Mouse (Mus musculus) layer of hippocampus, adult 11-12 months (tissue): Measurements from ENCODE around the gene Sik1.

Experiments used
- DNase-seq: peaks from one replicate; pipeline ENCODE4 v3.0.0; 2022; ENCODE audit warnings: low spot score

Sik1 gene

DNA sequence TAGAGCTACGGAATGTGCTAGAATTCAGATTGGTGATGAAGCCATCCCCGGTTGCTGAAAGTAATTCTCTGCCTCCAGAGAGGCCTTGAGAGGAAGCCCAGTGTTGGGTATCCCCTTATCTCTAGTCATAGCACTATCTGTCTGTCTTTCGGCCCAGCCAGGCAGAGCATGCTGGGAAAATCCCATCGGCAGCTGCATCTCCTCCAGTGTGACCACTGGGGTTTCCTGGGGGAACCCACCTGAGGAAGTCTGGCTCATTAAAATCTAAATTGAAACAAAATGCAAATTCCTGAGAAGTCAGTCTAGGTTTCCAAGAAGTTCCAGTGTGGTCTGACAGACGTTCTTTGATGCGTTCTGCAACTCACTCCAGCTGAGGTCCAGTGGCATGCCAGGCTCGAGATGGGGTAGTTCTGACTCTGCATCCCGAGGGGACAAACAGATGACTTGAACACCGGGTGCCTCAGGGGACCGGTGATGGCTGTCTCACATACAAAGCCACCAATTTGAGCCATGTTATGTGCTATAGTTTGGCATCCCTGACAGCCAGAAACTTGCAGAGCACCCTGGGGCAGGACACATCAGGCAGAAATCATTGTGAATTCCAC lies 19.8 kb upstream of the Sik1 start:
- no peak for DNase-seq

DNA sequence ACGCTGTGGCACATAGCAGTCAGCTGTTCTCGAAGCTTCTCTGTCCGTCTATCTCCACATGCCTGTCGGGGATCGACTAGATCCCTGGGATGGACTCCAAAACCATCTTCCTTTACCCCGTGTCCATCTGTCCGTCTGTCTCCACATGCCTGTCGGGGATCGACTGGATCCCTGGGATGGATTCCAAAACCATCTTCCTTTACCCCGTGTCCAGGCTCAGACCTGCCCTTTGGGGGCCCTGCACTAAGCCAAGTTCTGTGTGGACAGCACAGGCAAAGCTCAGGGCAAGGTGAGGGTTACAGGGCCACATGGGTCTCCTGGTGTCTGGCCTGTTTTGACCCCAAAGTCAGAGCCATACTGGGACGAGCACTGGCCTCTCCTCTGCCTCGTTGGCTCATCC lies 19.1 kb upstream of the Sik1 start:
- DNase-seq: no peak

DNA sequence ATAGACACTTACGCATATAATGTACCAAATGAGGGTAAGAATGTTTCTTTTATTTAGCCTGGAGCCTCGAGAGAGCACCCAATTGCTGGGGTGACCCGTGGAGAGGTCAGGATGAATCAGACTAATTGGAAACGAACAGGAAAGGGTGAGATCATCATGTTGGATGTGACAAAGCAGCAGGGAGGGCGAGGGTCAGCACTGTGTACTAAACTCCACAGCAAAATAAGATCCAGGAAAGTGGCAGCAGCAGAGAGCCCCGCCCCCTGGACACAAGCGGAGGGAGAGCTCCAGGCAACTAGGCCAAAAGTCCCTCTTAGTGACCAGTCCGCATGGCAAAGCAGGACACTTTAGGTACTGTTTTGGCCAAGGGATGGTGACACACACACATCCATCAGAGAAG lies 18.4 kb upstream of the Sik1 start:
- DNase-seq: no peak

DNA sequence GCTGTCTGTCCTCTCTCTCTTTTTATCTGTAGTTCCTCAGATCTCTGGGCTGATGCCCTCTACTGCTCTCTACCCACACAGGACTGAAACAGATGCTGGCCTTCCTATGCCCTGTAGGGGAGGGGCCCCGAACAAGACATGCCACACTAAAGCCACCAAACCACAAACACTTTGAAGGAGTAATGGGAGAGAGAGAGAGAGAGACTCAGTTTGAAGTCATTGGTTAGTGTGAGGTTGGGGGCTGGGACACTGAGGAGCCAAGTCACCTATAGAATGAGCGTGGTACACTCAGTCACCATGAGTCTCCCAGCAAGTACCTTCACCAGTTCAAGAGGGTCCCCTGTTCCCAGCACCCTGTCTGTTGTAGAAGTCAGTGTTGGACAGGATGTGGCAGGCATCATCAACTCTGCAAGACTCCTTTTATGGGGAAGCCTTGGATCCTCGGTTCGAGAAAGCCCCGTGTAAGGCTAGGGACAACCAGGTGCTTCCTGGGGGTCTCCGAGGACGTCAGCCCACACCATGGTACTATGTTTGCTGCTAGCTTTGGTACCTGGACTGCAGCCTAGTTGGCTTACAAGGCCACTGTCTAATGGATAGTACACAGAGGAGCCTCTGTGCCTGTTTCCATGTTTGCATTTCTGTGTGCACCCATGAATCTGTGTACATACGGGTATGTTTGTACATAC lies 17.7 kb upstream of the Sik1 start:
- DNase-seq: no peak

DNA sequence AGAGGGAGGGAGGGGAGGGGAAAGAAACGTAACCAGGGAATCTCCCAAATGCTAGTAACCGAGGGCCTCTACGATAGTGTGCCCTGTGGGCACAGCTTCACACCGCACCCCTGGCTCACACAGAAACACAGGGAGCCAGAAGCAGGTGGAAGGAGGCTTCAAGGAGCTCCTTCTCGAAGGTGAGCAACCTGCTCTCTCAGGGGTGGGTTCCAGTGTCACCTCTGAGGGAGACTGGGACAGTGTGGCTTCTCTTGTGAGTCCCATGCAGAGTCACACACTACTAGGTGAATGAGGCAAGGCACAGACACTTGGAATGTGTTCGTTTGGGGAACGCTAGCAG lies 17.2 kb upstream of the Sik1 start:
- DNase-seq: no peak

DNA sequence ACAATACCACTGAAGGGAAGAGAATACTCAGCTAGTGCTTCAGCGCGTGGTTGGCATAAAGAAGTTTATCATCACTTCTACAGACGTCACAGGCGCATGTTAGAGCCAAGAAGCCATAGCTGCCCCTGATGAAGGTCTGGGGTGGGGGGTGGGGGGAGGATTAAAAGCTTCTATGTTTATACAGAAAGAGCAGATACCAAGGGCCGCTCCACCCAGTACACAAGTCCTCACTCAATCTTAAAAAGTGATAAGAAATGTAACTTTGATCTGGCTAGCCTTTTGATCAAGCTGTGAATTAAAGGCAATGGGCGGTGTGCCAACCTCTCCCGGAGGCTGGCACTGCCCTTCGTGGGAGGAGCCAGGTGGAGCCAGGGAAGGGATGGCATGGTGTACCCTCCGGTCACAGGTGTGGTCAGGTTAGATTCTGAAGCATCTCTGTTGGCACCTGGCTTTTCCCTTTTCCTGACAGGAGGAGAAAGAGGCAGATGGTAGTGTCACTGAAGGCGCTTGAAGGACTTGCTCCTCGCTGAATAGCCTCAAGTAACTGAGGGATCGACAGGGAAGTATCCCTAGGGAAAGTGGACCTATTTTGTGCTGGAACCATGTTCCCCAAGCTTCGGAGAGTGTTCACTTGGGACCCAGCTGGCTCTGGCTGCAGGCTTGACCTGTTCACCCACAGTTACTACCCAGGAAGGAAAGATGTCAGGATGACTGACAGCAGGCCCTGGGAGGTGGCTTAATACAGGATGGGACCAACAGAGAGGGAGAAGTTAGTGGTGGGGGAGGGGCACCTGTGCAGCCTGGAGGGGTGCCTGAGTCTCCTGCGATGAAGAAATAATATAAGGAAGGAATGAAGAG lies 16.6 kb upstream of the Sik1 start:
- DNase-seq: no peak

DNA sequence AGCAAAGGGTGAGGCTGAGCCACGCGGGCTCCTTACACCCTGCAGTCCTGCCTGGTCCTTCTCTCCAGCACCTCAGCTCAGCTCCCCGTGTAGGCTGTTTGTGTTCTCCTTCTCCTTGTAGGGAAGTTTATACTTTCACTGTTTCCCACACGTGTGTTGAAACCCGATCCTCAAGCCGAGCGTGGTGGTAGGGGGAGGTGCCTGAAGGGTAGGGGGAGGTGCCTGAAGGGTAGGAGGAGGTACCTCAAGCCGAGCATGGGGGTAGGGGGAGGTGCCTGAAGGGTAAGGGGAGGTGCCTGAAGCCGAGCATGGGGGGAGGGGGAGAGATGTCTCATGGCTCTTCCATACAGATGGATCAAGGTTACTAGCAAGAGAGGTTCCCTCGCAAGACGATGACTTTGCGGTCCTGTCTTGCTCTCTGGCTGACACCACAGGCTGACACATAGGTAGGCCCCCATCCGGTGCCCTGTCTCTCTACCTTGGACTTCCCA lies 15.4 kb upstream of the Sik1 start:
- DNase-seq: no peak

DNA sequence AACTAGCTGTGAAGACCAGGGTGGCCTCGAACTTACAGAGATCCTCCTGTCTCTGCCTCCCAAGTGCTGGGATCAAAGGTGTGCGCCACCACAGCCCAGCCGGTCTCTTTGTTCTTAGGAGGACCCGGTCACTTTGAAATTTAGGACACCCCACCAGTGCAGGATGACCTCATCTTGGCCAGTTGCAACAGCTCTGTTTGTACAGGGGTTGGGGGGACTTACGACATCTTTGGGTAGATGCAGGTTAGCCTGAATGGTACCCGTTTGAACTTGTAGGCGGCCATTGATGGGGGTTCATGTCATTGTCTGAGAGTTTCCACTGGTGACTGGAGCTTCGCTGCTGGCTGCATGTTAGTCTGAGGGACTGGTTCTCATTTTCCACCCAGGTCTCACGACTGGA lies 14.8 kb upstream of the Sik1 start:
- DNase-seq: no peak

DNA sequence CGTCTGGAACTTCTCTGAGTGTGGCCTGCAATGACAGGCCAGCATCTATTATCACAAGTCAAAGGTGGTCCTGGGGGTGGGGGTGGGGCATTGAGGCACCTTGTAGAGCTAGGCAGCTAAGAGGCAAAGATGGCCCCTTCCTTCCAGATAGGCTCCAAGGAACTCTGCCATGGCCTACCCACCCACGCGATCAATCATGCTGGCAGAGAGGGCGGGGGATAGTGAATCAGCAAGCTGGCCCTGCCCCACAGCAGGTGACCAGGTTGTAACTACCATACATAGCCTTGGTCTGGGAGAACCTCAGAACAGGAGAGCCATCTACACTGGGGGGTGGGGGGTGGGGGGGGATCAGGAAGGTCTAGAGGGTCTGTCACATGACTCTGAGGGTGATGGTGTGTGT lies 12.5 kb upstream of the Sik1 start:
- no peak for DNase-seq

DNA sequence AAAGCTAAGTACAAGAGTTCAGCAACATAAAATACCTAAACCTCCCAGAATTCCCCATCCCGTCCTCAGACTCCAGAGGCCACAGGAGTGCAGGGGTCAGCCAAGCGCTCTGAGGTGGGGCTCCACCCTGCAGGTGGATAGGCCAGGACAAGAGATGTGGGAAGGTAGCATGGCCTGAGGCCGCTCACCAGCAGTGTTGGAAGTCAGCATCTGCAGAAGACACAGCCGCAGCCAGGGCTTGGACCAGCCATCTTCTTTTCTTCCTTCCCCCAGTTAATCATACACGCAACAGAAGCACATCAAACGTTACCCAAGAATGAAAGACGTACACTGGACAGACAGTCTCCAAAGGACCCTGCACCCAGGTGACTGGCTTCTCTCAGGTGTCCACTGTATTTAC lies 11.5 kb upstream of the Sik1 start:
- no peak for DNase-seq

DNA sequence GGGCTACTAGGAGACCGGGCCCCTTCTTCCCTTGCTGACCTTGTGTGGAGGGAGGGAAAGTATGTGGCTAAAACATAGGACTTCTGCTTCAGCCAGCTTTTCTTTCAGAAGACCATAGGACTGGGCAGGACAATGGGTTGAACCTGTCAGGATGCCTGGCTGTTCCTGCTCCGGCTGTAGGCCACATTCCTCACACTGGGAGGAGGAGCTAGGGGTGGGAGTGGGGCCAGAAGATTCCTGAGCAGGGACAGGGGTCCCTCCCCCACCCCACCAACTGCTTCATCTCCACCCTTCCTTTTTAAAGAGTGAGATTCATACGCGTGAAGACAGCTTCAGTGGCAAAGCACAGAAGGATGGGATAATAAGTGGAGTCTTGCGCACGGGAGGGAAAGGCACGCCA lies 10.0 kb upstream of the Sik1 start:
- no peak for DNase-seq

DNA sequence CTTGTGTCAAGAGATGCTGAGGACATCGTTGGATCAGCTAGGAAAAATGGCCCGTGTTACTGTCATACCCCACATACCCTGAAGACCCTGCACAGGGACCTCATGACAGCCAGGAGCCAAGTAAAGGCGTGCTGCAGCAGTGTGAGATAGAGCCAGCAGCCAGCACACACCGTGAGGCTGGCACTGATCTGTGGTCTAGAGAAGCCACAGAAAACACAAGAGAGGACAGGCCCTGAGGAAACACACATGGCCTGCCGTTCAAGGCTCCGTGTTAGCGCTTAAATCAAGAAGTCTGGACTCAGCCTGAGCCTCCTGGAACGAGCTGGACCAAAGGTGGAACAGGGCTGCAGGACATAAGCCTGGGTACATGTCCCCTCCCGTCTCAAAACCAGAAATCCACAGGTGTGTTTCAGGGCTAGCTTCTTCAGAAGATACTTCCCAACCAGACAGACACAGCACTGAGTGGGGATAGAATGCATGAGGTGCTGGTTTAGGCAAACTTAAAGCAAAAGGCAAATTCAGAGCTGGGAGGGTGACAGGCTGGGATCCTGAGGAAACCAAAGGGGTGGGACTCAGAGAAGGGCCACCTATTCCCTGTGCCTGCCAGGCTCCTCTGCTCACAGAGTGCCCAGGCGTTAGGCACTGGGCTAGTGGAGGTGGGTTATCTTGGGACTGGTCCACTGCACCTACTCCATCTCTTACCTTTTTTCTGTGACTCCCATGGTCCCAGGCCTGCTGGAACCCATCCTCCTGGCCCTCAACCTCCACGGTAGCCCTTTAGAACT lies 9.3 kb upstream of the Sik1 start:
- DNase-seq: no peak

DNA sequence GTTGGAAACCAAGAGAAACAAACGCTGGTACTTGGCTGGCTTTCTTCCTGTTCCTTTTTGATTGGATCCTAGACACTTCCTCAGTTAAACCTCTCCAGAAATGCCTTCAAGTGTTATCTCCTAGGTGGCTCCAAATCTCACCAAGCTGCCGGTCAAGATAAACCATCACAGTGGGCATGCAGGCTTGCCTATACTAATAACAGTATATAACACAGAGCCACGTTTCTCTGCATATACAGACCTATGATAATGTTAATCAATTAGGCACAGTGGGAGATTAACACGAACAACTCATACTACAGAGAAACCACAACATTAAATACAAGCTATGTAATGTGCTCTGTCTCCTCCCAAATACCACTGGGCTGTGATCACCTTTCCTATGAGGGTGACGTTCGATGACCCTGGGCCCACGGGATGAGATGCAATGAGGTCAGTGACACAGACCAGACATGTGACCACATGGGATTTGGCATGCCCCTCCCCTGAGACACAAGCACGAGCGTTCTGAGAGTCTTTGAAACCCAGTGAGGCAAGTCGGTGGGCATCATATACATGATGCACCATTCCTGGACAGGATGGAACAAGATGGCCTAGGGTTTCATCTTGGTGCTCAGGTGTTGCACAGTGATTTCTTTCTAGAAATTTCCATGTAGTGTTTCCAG lies 7.7 kb upstream of the Sik1 start:
- no peak for DNase-seq

DNA sequence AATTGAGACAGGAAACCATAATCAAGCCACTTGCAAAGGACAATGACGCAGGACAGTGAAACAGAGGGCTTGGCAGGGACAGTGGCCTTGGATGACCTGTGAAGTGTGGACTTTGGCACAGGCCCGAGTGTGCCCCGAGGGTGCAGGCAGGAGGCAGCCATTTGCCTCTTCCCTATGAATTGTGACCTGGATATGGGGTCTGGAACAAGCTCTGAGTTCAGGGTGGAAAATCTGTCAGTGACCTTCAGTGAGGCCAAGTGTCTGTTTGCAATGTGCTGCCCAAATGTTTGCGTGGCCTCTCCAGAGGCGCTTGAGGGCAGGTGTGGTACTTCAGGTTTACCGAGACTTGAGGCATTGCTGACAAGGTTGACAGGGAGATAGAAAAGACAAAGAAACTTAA lies 6.5 kb upstream of the Sik1 start:
- DNase-seq: no peak

DNA sequence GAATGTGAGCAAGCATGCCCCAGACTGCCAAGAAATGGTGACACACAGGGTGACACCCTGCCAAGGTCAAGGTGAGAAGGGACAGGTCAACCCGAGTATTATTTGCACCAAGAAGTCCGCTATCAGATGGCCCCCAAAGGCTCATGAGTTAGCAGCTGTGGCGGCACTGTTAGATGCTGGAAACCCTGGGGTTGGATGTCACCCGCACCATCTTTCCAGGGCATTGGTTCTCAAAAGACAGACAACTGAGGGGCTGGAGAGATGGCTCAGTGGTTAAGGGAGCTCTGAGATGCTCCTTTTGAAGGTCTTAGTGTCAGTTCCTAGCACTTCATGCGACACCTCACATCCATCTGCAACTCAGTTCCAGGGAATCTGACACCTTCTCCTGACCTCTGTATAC lies 6.1 kb upstream of the Sik1 start:
- DNase-seq: no peak

DNA sequence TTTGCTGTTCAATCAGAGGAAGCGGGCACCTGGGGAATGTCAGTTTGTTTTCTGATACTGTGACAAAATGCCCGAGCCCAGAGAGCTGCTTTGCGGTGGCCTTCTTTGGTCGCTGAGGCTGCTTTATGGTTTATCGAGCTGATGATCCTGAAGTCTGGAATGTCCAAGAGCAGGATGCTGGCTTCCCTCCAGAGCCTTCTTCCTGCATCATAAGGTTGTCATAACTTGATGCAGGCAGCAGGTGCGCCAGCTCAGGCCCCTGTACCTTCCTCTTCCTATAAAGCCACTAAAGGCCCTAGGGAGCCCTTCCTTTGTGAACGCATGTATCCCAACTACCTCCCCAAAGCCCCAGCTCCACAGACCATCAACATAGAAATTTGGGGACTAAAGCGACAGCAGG lies 5.3 kb upstream of the Sik1 start:
- no peak for DNase-seq

DNA sequence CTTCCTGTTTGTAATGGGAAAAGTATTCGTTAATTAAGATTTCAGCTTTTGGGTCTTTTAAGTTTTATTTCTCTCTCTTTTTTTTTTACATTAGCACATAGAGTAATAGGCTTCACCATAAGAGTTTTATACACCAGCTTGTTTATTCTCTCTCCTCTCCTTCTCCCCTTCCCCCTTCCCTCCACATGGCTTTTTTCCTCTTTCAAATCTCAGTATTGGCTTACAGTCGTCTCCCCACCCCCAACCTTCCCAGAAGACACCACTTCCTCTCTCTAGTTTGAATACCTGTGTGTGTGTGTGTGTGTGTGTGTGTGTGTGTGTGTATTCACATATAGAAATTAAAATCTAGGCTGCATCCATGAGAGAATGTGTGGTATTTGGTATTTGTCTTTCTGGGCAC lies 3.8 kb upstream of the Sik1 start:
- no peak for DNase-seq

DNA sequence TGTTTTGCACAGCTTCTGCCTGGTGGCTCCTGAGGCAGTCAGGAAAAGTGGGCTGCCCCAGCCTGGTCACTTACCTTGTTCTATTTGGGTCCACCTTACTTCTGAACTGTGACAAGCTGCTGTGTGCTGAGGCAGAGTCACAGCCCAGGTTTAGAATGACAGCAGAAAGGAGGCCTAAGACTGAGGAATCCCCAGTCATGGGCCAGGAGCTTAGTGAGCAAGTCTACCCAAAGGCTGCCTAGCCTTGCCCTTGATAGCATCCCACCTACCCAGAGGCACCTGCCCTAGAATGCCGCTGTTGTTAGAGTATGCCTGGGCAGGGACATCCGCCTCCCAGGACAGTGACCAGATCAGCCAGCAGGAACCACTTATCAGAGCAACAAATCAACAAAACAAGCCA lies 3.2 kb upstream of the Sik1 start:
- no peak for DNase-seq

DNA sequence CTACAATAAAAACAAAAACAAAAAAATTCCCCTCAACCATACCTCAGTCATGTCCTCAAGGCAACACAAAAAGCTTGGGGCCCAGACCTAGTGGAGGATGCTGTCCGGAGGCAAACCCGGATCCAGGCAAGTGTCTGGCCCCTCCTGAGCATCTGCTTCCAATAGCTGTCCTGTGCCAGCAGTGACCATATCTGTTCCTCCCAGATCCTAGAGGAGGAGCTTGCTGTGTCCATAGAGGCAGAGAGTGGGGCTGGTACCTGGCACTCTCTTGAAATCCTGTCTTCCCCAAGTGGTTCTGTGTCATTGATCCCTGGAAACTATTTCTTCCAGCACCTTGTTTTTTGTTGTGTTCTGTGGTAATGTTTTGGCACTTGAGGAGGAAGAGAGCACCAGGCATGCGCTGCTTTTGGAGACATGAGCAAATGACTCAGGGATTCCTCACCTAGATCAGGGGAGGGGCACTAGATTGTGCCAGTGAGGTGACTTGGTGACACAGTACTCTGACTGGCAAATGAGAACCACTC lies 2.4 kb upstream of the Sik1 start:
- DNase-seq: no peak

DNA sequence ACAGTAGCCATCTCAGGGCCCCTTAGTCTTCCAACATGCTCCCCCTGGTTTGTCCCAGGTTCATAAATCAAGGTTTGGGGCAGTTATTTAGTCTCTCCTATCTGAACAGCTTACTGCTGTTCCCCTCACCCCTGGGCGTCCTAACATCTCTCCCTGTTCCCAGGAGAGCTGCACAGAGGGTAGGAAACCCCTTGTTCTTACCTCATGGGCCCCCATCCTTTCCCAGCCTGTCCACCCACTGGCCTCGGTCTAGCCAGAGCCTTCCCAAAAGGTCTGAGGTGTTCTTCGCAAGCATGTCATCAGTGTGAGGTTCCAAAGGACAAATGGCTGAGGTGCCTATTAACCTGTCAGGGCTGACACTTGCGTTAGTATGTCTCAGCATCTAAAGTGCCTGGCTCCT lies 1.6 kb upstream of the Sik1 start:
- DNase-seq: no peak

DNA sequence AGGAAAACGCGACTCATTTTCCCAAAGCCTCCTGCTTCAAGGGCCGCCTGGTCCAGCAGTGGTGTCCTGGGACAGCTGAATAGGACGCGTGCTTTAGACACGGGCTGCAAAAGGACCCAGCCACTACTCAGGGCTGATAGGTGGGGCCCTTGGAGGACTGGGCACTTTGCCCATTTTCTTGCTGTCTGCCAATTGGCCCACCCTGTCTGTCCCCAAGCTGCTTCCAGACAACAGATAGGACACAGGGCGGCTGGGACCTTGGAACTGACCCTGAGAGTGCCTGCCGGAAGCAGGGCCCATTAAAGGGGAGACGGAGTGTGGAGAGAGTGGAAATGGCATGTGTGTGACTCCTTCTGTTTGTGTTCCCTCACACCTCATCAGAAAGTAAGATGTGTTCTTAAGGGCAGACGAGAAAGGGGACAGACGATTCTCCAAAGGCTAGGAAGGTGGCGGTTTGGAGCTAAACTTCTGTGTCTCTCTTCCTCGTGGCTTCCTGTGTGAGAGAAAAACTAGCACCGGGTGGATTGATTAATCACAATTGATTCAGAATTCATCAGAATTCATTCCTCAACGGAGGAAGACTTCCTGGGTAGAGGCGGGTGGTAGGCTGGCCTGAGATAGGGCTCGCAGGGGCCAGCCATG lies 1.0 kb upstream of the Sik1 start:
- peak; percentile 49 for DNase-seq
